Mouse (Mus musculus): ENCODE measurements at regions not wholly inside any gene's neighbourhood (a gene's known extent, or its start where the extent isn't known, plus 50 kb on each side); places are given as distances from the start of the nearest gene placed in this dataset.
"Not testable (repeated sequence)": the region's sequence is repeated elsewhere in the genome, so short reads cannot be mapped to it uniquely, and the experiment has no call there.

- Histone ChIP-seq H3K4me2 (no peak overlapping the region), H3K4me3 (no peak overlapping the region), H3K9me3 (replicated peaks) (no peaks in the 10 kb centered on the region), H3K36me3 (no peaks in the 10 kb centered on the region), H3K27me3 (replicated peaks) (no peaks in the 10 kb centered on the region), H3K27ac (ENCODE audit: poor library complexity, severe bottlenecking) (no peak overlapping the region), H3K4me1 (replicated peaks) (no peaks in the 10 kb centered on the region), H3K9ac (no peak overlapping the region)
- ATAC-seq (ENCODE audit: insufficient number of reproducible peaks, low FRiP score) = no peak
- WGBS = 70% methylated on average over 4 of the region's 4 CpGs
Measured at GRCm38 (mm10) chr3:21728019-21728418, 348.4 kb upstream of the Tbl1xr1 start.

- Histone ChIP-seq H3K4me3 (no peak overlapping the region), H3K27me3 (replicated peaks) (no peaks in the 10 kb centered on the region), H3K9me3 (replicated peaks) (no peaks in the 10 kb centered on the region), H3K4me1 (replicated peaks) (no peaks in the 10 kb centered on the region), H3K4me2 (no peak overlapping the region), H3K36me3 (no peaks in the 10 kb centered on the region), H3K9ac (no peak overlapping the region), H3K27ac (ENCODE audit: poor library complexity, severe bottlenecking) (no peak overlapping the region)
- ATAC-seq (ENCODE audit: insufficient number of reproducible peaks, low FRiP score) = no peak
- 85% methylated on average over 1 of the region's 1 CpGs for WGBS
Measured at GRCm38 (mm10) chr3:21729328-21729727, 347.1 kb upstream of the Tbl1xr1 start.

DNA sequence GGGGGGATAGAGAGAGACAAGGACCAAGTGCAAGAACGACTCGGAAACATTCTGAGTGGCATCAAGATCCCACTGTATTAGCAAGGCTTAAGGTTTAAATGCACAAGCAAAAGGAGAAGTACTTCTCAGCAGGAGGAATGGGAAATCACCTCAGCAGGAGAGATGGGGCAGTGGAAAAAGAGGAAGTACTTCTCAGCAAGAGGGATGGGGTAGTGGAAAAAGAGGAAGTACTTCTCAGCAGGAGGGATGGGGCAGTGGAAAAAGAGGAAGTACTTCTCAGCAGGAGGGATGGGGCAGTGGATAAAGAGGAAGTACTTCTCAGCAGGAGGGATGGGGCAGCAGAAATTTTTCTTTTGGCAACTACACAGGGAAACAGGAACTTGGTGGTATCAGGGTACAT, 340.8 kb upstream of the Tbl1xr1 start:
- not testable (repeated sequence) for H3K27me3 ChIP-seq (replicated peaks); H3K27ac ChIP-seq (ENCODE audit: poor library complexity, severe bottlenecking); H3K9ac ChIP-seq; H3K4me3 ChIP-seq; H3K4me1 ChIP-seq (replicated peaks); H3K36me3 ChIP-seq; ATAC-seq (ENCODE audit: insufficient number of reproducible peaks, low FRiP score); H3K4me2 ChIP-seq
- WGBS = 79% methylated on average over 2 of the region's 2 CpGs
- H3K9me3 ChIP-seq (replicated peaks) = peaks cover 11% of the 10 kb centered on the region

GRCm38 (mm10) chr3:21739720-21740119, 336.7 kb upstream of the Tbl1xr1 start:
- no peak for ATAC-seq (ENCODE audit: insufficient number of reproducible peaks, low FRiP score)
- no peaks in the 10 kb centered on the region for H3K36me3 ChIP-seq
- WGBS = 64% methylated on average over 4 of the region's 4 CpGs
- H3K27me3 ChIP-seq (replicated peaks) = no peaks in the 10 kb centered on the region
- H3K4me3 ChIP-seq = no peak overlapping the region
- peaks cover 11% of the 10 kb centered on the region for H3K9me3 ChIP-seq (replicated peaks)
- no peaks in the 10 kb centered on the region for H3K4me1 ChIP-seq (replicated peaks)
- H3K27ac ChIP-seq (ENCODE audit: poor library complexity, severe bottlenecking) = no peak overlapping the region
- H3K4me2 ChIP-seq = no peak overlapping the region
- no peak overlapping the region for H3K9ac ChIP-seq

GRCm38 (mm10) chr3:21744107-21744506, 332.3 kb upstream of the Tbl1xr1 start:
- Histone ChIP-seq H3K4me3 (no peak overlapping the region), H3K27ac (ENCODE audit: poor library complexity, severe bottlenecking) (no peak overlapping the region), H3K9me3 (replicated peaks) (peaks cover 7% of the 10 kb centered on the region; the same call in 1 of the 2 replicates), H3K9ac (no peak overlapping the region), H3K4me2 (no peak overlapping the region), H3K36me3 (no peaks in the 10 kb centered on the region), H3K27me3 (replicated peaks) (no peaks in the 10 kb centered on the region), H3K4me1 (replicated peaks) (no peaks in the 10 kb centered on the region)
- ATAC-seq (ENCODE audit: insufficient number of reproducible peaks, low FRiP score) = no peak
- WGBS = 84% methylated on average over 1 of the region's 1 CpGs

DNA sequence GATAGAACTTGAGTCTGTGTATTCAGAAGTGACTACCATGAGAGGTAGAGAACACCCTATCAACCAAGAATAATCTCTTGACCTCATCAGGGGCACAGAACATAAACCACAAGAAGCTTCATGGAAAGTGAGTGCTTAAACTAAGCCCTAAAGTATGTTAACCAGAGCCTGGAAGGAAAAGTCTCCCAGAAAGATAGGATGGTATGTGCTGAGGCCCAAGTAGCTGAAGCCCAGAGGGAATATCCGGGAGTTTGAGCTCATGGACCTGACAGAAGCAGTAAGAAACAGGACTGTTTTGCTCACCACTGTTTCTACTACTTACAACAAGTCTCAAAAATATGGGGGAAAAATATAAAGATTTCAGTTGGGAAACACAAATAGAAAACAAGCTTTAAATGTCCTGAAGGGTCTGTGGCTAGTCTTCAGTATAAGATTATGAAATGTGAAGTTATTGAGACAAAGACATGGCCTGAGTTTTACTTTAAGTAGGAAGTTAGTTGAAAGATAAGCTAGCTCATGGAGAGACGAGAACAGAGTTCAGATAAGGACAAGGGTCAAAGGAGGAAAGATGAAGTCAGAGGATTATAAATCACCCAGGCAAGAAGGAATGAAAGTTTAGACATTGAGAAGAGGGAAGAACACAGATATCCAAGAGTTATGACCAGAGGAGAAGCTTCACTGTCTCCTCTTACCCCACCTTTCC, 315.8 kb upstream of the Tbl1xr1 start:
- Histone ChIP-seq H3K4me2 (no peak overlapping the region), H3K9ac (no peak overlapping the region), H3K4me1 (replicated peaks) (no peaks in the 10 kb centered on the region), H3K27ac (ENCODE audit: poor library complexity, severe bottlenecking) (no peak overlapping the region), H3K36me3 (no peaks in the 10 kb centered on the region), H3K4me3 (no peak overlapping the region), H3K27me3 (replicated peaks) (no peaks in the 10 kb centered on the region), H3K9me3 (replicated peaks) (no peaks in the 10 kb centered on the region)
- 30% methylated on average over 2 of the region's 2 CpGs for WGBS
- ATAC-seq (ENCODE audit: insufficient number of reproducible peaks, low FRiP score) = no peak

- no peak overlapping the region for H3K9ac ChIP-seq
- H3K4me3 ChIP-seq = no peak overlapping the region
- ATAC-seq (ENCODE audit: insufficient number of reproducible peaks, low FRiP score) = no peak
- H3K4me1 ChIP-seq (replicated peaks) = no peaks in the 10 kb centered on the region
- no peak overlapping the region for H3K27ac ChIP-seq (ENCODE audit: poor library complexity, severe bottlenecking)
- H3K9me3 ChIP-seq (replicated peaks) = no peaks in the 10 kb centered on the region
- no peak overlapping the region for H3K4me2 ChIP-seq
- no peaks in the 10 kb centered on the region for H3K36me3 ChIP-seq
- H3K27me3 ChIP-seq (replicated peaks) = no peaks in the 10 kb centered on the region
Measured at GRCm38 (mm10) chr3:21761219-21761600, 315.2 kb upstream of the Tbl1xr1 start.

DNA sequence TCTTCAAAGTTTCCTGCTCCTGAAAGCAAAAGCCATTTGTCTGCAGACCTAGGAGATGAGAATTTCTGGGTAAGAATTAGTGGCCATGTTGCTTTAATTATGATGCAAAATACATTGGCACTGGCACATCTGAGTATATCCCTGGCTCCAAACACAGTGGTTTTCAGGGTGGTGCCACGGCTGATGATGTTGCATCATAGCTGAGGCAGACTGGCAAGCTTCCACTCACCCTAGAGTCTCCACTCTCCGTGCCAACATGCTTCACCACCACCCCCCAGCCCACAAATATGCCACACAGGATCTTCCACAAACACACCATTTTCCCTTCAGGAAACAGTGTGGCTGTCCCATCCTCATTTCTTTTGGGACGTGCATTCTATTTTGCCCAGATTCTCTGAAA, 314.5 kb upstream of the Tbl1xr1 start:
- Histone ChIP-seq H3K27ac (ENCODE audit: poor library complexity, severe bottlenecking) (no peak overlapping the region), H3K4me1 (replicated peaks) (no peaks in the 10 kb centered on the region), H3K9ac (no peak overlapping the region), H3K27me3 (replicated peaks) (no peaks in the 10 kb centered on the region), H3K9me3 (replicated peaks) (no peaks in the 10 kb centered on the region), H3K36me3 (no peaks in the 10 kb centered on the region), H3K4me2 (no peak overlapping the region), H3K4me3 (no peak overlapping the region)
- ATAC-seq (ENCODE audit: insufficient number of reproducible peaks, low FRiP score) = no peak
- 67% methylated on average over 3 of the region's 3 CpGs for WGBS

DNA sequence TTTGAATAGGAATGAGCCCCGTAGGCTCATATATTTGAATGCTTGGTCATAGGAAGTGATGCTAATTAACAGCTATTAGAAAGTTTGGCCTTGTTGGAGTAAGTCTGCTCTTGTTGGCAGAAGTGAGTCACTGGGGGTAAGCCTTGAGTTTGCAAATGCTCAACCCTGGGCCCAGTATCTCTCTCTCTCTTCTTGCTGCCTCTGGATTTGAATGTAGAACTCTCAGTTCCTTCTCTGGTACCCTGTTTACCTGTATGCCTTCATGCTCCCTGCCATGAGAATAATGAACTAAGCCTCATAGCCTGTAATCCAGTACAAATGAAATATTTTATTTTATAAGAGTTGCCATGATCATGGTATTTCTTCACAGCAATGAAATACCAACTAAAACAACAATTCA, 308.4 kb upstream of the Tbl1xr1 start:
- H3K27ac ChIP-seq (ENCODE audit: poor library complexity, severe bottlenecking) = no peak overlapping the region
- WGBS = 84% methylated on average over 1 of the region's 1 CpGs

DNA sequence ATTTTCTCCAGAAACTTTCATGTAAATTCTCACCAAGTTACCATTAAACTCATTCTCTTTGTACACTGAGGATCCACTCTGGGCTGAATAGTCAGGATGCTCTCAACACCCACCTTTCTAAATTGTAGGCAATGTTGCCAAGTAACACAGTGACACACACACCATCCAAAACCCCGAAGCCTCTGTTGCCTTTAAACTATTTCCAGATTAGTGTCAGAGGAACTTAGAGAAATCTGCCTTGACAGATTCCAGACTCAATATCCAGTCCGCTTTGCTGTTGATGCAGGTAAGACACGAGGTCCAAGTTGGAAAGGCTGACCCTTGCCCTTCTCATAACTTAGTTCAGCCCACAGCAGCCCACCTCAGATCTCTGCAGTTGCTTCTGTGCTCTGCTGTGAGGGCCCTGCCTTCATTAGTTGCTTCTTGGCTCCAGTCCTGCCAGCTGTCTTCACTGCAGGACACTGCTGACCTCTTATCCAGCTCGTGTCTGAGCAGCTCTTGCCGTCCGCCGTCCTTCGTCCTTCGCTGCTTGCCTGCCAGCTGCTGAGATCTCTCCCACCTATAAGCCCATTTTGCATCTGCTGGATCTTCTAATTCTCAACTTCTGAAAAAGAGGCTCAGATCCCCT, 306.4 kb upstream of the Tbl1xr1 start:
- H3K27ac ChIP-seq (ENCODE audit: poor library complexity, severe bottlenecking) = no peak overlapping the region
- H3K4me3 ChIP-seq = no peak overlapping the region
- peak overlapping the region; percentile 19; the same call in 1 of the 2 replicates for H3K4me2 ChIP-seq
- WGBS = 25% methylated on average over 9 of the region's 9 CpGs
- no peaks in the 10 kb centered on the region for H3K9me3 ChIP-seq (replicated peaks)
- H3K36me3 ChIP-seq = no peaks in the 10 kb centered on the region
- peaks cover 8% of the 10 kb centered on the region for H3K4me1 ChIP-seq (replicated peaks)
- H3K27me3 ChIP-seq (replicated peaks) = no peaks in the 10 kb centered on the region
- no peak; the same call in 1 of the 2 replicates for ATAC-seq (ENCODE audit: insufficient number of reproducible peaks, low FRiP score)
- no peak overlapping the region for H3K9ac ChIP-seq

More for the DNA sequence above, 308.4 kb upstream of the Tbl1xr1 start:
- ATAC-seq (ENCODE audit: insufficient number of reproducible peaks, low FRiP score) = no peak
- H3K27me3 ChIP-seq (replicated peaks) = no peaks in the 10 kb centered on the region
- peaks cover 8% of the 10 kb centered on the region for H3K4me1 ChIP-seq (replicated peaks)
- H3K36me3 ChIP-seq = no peaks in the 10 kb centered on the region
- no peaks in the 10 kb centered on the region for H3K9me3 ChIP-seq (replicated peaks)
- H3K4me2 ChIP-seq = no peak overlapping the region
- no peak overlapping the region for H3K9ac ChIP-seq
- H3K4me3 ChIP-seq = no peak overlapping the region

- 66% methylated on average over 4 of the region's 4 CpGs for WGBS
- H3K27me3 ChIP-seq (replicated peaks) = no peaks in the 10 kb centered on the region
- ATAC-seq (ENCODE audit: insufficient number of reproducible peaks, low FRiP score) = no peak
- H3K27ac ChIP-seq (ENCODE audit: poor library complexity, severe bottlenecking) = no peak overlapping the region
- H3K4me2 ChIP-seq = no peak overlapping the region
- no peak overlapping the region for H3K4me3 ChIP-seq
- H3K9ac ChIP-seq = no peak overlapping the region
- no peaks in the 10 kb centered on the region for H3K36me3 ChIP-seq
- H3K4me1 ChIP-seq (replicated peaks) = peaks cover 8% of the 10 kb centered on the region
- no peaks in the 10 kb centered on the region for H3K9me3 ChIP-seq (replicated peaks)
Measured at GRCm38 (mm10) chr3:21771752-21772298, 304.6 kb upstream of the Tbl1xr1 start.
